ENCODE assay signal across 20 mouse cellular contexts in the genomic region with DNA sequence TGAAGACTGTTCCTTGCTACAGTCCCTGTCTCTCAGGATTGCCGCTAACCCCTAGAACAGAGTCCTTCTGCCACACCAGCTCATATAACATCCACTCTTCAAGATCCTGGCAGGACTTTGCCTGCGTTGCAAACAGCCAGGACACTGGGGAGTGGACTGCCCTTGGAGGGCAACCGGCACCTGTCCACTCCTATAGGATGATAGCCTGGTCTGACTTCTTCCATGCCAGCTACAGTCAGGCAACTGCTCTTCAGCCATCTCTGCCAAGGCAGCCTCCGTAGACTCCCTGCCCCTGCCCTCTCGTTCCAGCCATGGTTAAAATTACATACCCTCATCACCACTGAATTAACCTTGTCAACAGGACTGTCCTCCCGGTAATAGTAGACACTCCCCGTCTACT. TPM values are rescaled to one million over a fixed set of nuclear protein-coding genes. Genes with fewer than 3 reads are reported as not detected.
"Had no signal": no experiment of that assay in that cellular context is flagged by ENCODE, and none has a peak within 500 bp of the region (broad histone marks: within the 10 kb centered on the region; RNA-seq: fewer than 3 reads in every experiment).

No protein-coding gene starts in this region.

- H3K4me3 ChIP-seq: limb, embryonic 12.5 days; midbrain, embryonic 12.5 days; neural tube, embryonic 13.5 days; stomach, embryonic 15.5 days had no signal

- H3K27ac ChIP-seq: limb, embryonic 12.5 days; liver, embryonic 14.5 days; midbrain, embryonic 12.5 days; neural tube, embryonic 13.5 days; stomach, embryonic 15.5 days had no signal

- ATAC-seq: midbrain, embryonic 16.5 days had no signal

- H3K27me3 ChIP-seq: limb, embryonic 12.5 days; midbrain, embryonic 12.5 days; neural tube, embryonic 13.5 days; stomach, embryonic 15.5 days had no signal

- H3K9me3 ChIP-seq: midbrain, embryonic 12.5 days; neural tube, embryonic 13.5 days; stomach, embryonic 15.5 days had no signal

- H3K9ac ChIP-seq: limb, embryonic 12.5 days; liver, embryonic 14.5 days; midbrain, embryonic 12.5 days; neural tube, embryonic 13.5 days; stomach, embryonic 15.5 days had no signal

- DNase-seq: kidney, postnatal 14 days; layer of hippocampus, postnatal 36 days; liver; lung, adult 18-20 months; retina, postnatal 1 day; right cerebral cortex, postnatal 4 days; thymus, adult 2 months; thymus, postnatal 25 days had no signal

- H3K36me3 ChIP-seq: limb, embryonic 12.5 days; midbrain, embryonic 12.5 days; neural tube, embryonic 13.5 days; stomach, embryonic 15.5 days had no signal

- H3K4me2 ChIP-seq: limb, embryonic 12.5 days; midbrain, embryonic 12.5 days; neural tube, embryonic 13.5 days; stomach, embryonic 15.5 days had no signal

RNA-seq across cellular contexts. Expression of a gene that starts 3.9 kb away (rescaled TPM):
- total RNA-seq: left cerebral cortex, adult 8-10 months; left cerebral cortex, postnatal 36 days; megakaryocyte-erythroid progenitor cell, adult 5-6 weeks had no signal
- polyA plus RNA-seq: limb, embryonic 12.5 days; lung, embryonic 16.5 days; midbrain, embryonic 12.5 days; midbrain, embryonic 16.5 days; neural tube, embryonic 13.5 days; spleen, adult 2 months; stomach, embryonic 15.5 days; thymus, adult 2 months had no signal

RNA-seq across cellular contexts. Expression of a gene that starts 46.0 kb away (rescaled TPM):
- total RNA-seq: left cerebral cortex, adult 8-10 months had no signal
- polyA plus RNA-seq: liver, embryonic 14.5 days; midbrain, embryonic 12.5 days; midbrain, embryonic 16.5 days; neural tube, embryonic 13.5 days; thymus, adult 2 months; urinary bladder, adult 2 months had no signal
